Mouse (Mus musculus): ENCODE results near the gene Kif24.

GRCm38 (mm10) chr4:41492951-41493350 is 28.3 kb upstream of the Kif24 start:
- no peak for TF ChIP-seq CTCF (conservative IDR thresholded peaks at IDR 0.05; ENCODE audit: low read length)
- TF ChIP-seq NANOG (IDR thresholded peaks at IDR 0.05; ENCODE audit: borderline replicate concordance, low read length) = no peak
- no peak for TF ChIP-seq POU5F1 (IDR thresholded peaks at IDR 0.05; ENCODE audit: borderline replicate concordance, low read length)
